Mouse (Mus musculus) central nervous system, embryonic 18 days (tissue): Measurements from ENCODE around the gene Zdhhc13. TPM values are rescaled to one million over a fixed set of nuclear protein-coding genes. Genes with fewer than 3 reads are reported as not detected.

ENCODE experiments used
- polyA plus RNA-seq: library from polyadenylated mRNA; depleted of rRNA; stranded (reverse); fragments of >200 nt; gene quantifications from 2 replicates; pipeline ENCODE4 v1.2.3, GENCODE M21; 2012; rRNA removed

The Zdhhc13 gene
- 41.6 and 42.2 TPM in 2 replicates for polyA plus RNA-seq

DNA sequence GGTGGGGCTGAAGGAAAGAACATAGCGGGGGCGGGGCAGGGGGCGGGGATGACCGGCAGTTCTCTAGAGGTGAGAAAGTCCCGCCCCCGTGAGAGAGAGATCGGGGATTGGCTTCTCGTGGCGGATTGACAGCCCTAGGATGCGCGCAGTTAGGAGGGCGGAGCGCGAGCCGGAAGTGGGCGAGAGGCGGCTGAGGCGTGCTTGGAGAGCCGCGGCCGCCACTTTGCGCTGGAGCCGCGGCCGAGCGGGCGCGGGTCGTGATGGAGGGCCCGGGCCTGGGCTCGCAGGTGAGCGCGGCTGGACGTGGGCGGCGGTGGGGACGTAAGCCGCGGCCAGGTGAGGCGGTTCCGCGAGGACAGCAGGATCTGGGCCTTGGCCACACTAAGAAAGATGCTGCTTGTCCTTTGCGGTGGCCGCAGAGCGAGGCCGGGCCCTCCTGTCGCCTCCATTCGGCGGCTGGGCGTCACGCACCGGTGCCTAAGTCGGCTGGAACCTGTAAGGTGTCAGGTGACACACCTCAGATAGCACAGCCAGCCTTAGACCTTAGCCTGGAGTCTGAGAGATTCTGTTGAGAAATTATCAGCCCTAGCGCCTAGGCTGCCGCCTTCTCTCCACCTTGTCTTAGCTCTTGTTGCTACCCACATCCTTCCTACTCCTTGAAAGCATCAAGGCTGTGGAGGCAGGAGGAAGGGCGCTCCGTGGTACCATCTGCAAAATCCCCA, at the start of gene Zdhhc13:
Gene Zdhhc13, plus strand, starts transcription at position 153 of the 722 bp plus-strand sequence.

DNA sequence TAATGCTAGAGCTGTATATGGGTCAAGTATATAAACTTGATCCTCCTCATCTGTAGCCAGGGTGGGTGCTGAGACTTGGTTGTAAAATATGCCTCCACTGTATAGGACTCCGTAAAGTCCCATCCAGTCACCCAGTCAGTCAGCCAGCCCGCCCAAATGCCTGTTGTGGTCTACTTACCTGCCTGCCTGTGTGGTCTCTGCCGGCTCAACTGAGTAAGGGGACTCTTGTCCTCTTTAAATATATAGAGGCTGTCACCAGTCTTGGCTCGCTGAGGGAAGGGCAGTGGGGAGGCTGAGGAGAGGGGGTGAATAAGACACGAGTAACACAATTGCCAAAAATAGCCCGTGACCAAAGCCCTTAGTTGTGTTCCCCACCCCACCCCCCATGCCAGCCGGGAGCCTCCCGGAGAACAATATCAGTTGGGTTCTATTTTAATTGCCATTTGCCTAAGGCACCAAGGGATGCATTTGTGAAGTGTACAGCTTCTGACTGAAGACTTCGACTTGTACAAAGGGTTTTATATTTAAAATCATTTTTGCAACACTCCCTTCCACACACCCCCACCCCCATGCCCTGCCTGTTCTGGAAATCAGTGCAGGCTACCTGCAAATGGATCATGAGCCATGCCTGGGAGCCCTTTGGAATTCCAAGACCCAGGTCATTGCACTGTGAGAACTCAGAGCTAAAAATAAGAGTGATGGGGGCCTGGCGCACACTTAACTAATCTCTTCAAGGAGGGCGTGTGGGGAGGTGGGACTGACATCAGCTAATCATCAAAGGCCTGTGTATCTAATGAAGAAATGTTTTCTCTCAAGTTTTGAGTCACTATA, 59.2 kb downstream of the Zdhhc13 start, which contains the start of gene Csrp3:
Gene Csrp3, minus strand, starts transcription at position 214 of the 831 bp plus-strand sequence.

Other genes starting within 250 kb of the Zdhhc13 start
- gene Mrgprb2, start 230.9 kb upstream of the Zdhhc13 start, polyA plus RNA-seq: 0.03 TPM in 1 of 2 replicates, not detected in the other
- gene Mrgprb3, start 145.2 kb upstream of the Zdhhc13 start, polyA plus RNA-seq: not detected in 2 replicates
- 3.3 TPM in 1 of 2 replicates, not detected in the other for gene Csrp3, start 59.0 kb downstream of the Zdhhc13 start, polyA plus RNA-seq
- gene E2f8, start 92.6 kb downstream of the Zdhhc13 start, polyA plus RNA-seq: 2.4 and 2.5 TPM in 2 replicates
- 17.8 and 24.8 TPM in 2 replicates for gene Nav2, start 119.7 kb downstream of the Zdhhc13 start, polyA plus RNA-seq